Mouse (Mus musculus) limb, embryonic 11.5 days (tissue): ENCODE measurements at regions not wholly inside any gene's neighbourhood (a gene's known extent, or its start where the extent isn't known, plus 50 kb on each side); places are given as distances from the start of the nearest gene placed in this dataset.

Source experiments
- ATAC-seq: fragments of 200-750 bp; cut with Nextera tagmentation; 2 replicates; pipeline ENCODE4 v1.8.0; 2017; ENCODE audit warnings: low read depth; ENCODE audit not compliant: insufficient number of reproducible peaks, low FRiP score, low TSS enrichment
- DNase-seq: peaks from one replicate; pipeline ENCODE4 v3.0.0-alpha.2; 2015; ENCODE audit warnings: low spot score
- H3K27ac ChIP-seq: fragments of 300-500 bp; sonication (generic); replicated peaks from 2 replicates; pipeline ENCODE4 v1.5.1; 2014; ENCODE audit warnings: low read depth, mild to moderate bottlenecking, low read length
- H3K27me3 ChIP-seq: fragments of 300-500 bp; sonication (generic); 2 replicates; pipeline ENCODE4 v1.6.1; 2014; ENCODE audit warnings: mild to moderate bottlenecking, low read length, mixed read lengths; ENCODE audit not compliant: control insufficient read depth, insufficient read depth
- H3K36me3 ChIP-seq: fragments of 300-500 bp; sonication (generic); 2 replicates; pipeline ENCODE4 v1.6.1; 2014; ENCODE audit warnings: mild to moderate bottlenecking, low read length, moderate library complexity, mixed read lengths; ENCODE audit not compliant: control insufficient read depth, insufficient read depth
- H3K4me1 ChIP-seq: fragments of 300-500 bp; sonication (generic); 2 replicates; pipeline ENCODE4 v1.6.1; 2014; ENCODE audit warnings: low read length, mixed read lengths; ENCODE audit not compliant: control insufficient read depth, insufficient read depth
- H3K4me2 ChIP-seq: fragments of 300-500 bp; sonication (generic); 2 replicates; pipeline ENCODE4 v1.6.1; 2014; ENCODE audit warnings: low read depth, mild to moderate bottlenecking, moderate library complexity; ENCODE audit not compliant: severe bottlenecking
- H3K4me3 ChIP-seq: fragments of 300-500 bp; sonication (generic); 2 replicates; pipeline ENCODE4 v1.5.1; 2014; ENCODE audit warnings: low read depth, low read length
- H3K9ac ChIP-seq: fragments of 300-500 bp; sonication (generic); 2 replicates; pipeline ENCODE4 v1.6.1; 2014; ENCODE audit warnings: mild to moderate bottlenecking, low read length
- H3K9me3 ChIP-seq: fragments of 300-500 bp; sonication (generic); 2 replicates; pipeline ENCODE4 v1.6.1; 2016; ENCODE audit warnings: low read length; ENCODE audit not compliant: control insufficient read depth
- WGBS: fragments of 180-500 bp; shearing (Covaris S2); extraction: QIAGEN DNeasy Blood & Tissue Kit; methylation state at CpG from one replicate; pipeline ENCODE4 v1.1.7; 2014; 5-methylcytosine and 5-hydroxymethylcytosine counted together

- no peak for DNase-seq
- no peak for ATAC-seq
- WGBS: 95% methylated on average over 1 of the region's 1 CpGs
Observed at GRCm38 (mm10) chr3:53792541-53792940, 52.3 kb upstream of the Gm10985 start.

GRCm38 (mm10) chr3:53789706-53790105, 55.2 kb upstream of the Gm10985 start:
- Histone ChIP-seq H3K9ac (no peak overlapping the region), H3K4me1 (no peaks in the 10 kb centered on the region), H3K27ac (no peak overlapping the region), H3K27me3 (no peaks in the 10 kb centered on the region), H3K4me3 (no peak overlapping the region), H3K9me3 (no peaks in the 10 kb centered on the region), H3K36me3 (no peaks in the 10 kb centered on the region), H3K4me2 (no peak overlapping the region)
- ATAC-seq (no peak), DNase-seq (no peak)

More at GRCm38 (mm10) chr3:53792541-53792940, 52.3 kb upstream of the Gm10985 start:
- no peaks in the 10 kb centered on the region for H3K27me3 ChIP-seq
- H3K9ac ChIP-seq: no peak overlapping the region
- no peaks in the 10 kb centered on the region for H3K36me3 ChIP-seq
- no peaks in the 10 kb centered on the region for H3K9me3 ChIP-seq
- H3K4me3 ChIP-seq: no peak overlapping the region
- H3K27ac ChIP-seq: no peak overlapping the region
- no peaks in the 10 kb centered on the region for H3K4me1 ChIP-seq
- no peak overlapping the region for H3K4me2 ChIP-seq

DNA sequence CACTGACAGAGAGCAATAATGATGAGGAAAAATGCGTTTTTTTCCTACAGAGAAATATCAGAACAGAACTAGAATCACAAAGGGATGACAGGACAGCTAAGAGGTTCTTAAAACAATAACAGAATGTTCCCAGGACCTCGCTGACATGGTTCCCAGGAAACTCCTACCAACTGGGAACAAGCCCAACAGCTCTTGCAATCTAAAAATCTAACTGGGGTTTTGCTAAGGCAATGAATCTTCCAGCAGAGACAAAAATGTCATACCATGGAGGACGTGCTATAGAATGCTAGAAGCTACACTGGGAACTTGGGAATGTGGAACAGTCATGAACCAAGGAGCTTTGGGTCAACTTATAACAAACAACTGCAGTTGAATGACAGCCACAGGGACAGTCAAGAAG, 59.7 kb upstream of the Gm10985 start:
- WGBS: 81% methylated on average over 3 of the region's 3 CpGs
- Histone ChIP-seq H3K27me3 (no peaks in the 10 kb centered on the region), H3K27ac (no peak overlapping the region), H3K4me1 (no peaks in the 10 kb centered on the region), H3K9ac (no peak overlapping the region), H3K36me3 (no peaks in the 10 kb centered on the region), H3K4me2 (no peak overlapping the region), H3K9me3 (no peaks in the 10 kb centered on the region), H3K4me3 (no peak overlapping the region)
- DNase-seq: peak; percentile 3
- no peak for ATAC-seq

- Histone ChIP-seq H3K4me2 (no peak overlapping the region), H3K36me3 (no peaks in the 10 kb centered on the region), H3K27me3 (no peaks in the 10 kb centered on the region), H3K4me1 (no peaks in the 10 kb centered on the region), H3K4me3 (no peak overlapping the region), H3K9ac (no peak overlapping the region), H3K27ac (no peak overlapping the region), H3K9me3 (no peaks in the 10 kb centered on the region)
- ATAC-seq (no peak), DNase-seq (no peak)
- 91% methylated on average over 5 of the region's 5 CpGs for WGBS
Observed at GRCm38 (mm10) chr3:53776668-53777067, 68.2 kb upstream of the Gm10985 start.

DNA sequence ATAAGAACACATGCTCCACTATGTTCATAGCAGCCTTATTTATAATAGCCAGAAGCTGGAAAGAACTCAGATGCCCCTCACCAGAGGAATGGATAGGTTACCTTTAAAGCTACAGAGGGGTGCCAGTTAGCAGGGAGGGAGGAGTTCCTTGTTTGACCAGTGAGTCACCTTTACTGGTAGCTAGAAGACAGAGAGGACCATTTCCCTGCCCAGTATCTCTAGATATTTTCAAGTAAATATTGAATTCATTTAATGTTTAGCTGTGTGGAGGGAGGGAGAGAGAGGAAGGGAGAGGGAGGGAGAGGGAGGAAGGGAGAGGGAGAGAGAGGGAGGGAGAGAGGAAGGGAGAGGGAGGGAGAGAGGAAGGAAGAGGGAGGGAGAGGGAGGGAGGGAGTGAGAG, 77.3 kb upstream of the Gm10985 start:
- Histone ChIP-seq H3K4me2 (no peak overlapping the region), H3K27ac (no peak overlapping the region), H3K36me3 (no peaks in the 10 kb centered on the region), H3K4me3 (no peak overlapping the region), H3K4me1 (no peaks in the 10 kb centered on the region), H3K27me3 (no peaks in the 10 kb centered on the region), H3K9ac (no peak overlapping the region), H3K9me3 (no peaks in the 10 kb centered on the region)
- DNase-seq (no peak), ATAC-seq (no peak)

DNA sequence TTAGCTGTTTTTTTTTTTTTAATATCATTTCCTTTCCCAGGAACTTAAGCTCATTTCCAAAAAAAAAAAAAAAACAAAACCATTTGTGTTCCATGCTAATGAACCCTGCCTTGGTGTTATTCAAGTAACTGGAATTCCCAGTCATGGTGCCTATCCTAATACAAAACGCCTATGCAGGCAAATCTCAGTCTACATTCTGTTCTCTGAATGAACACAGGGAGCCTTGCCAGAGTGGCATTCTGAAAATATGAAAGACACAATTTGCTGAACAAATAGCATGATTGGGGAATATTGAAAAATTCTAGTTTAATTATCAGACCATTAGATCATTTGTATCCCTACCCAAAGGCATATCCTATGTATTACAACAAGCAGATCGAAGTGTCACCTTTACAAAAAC, 80.9 kb upstream of the Gm10985 start:
- no peaks in the 10 kb centered on the region for H3K36me3 ChIP-seq
- no peaks in the 10 kb centered on the region for H3K27me3 ChIP-seq
- no peak overlapping the region for H3K27ac ChIP-seq
- no peak overlapping the region for H3K9ac ChIP-seq
- H3K4me3 ChIP-seq: no peak overlapping the region
- 84% methylated on average over 2 of the region's 2 CpGs for WGBS
- H3K4me2 ChIP-seq: no peak overlapping the region
- ATAC-seq: no peak
- no peak for DNase-seq
- no peaks in the 10 kb centered on the region for H3K4me1 ChIP-seq
- no peaks in the 10 kb centered on the region for H3K9me3 ChIP-seq

GRCm38 (mm10) chr3:53761514-53762075, 83.3 kb upstream of the Gm10985 start:
- WGBS: 79% methylated on average over 11 of the region's 11 CpGs
- Histone ChIP-seq H3K4me3 (no peak overlapping the region), H3K27ac (no peak overlapping the region), H3K9ac (no peak overlapping the region), H3K27me3 (no peaks in the 10 kb centered on the region), H3K4me2 (no peak overlapping the region), H3K4me1 (no peaks in the 10 kb centered on the region), H3K36me3 (no peaks in the 10 kb centered on the region), H3K9me3 (no peaks in the 10 kb centered on the region)
- ATAC-seq: no peak
- DNase-seq: no peak

GRCm38 (mm10) chr3:53756115-53756853, 88.6 kb upstream of the Gm10985 start:
- no peak overlapping the region for H3K4me2 ChIP-seq
- 34% methylated on average over 10 of the region's 10 CpGs for WGBS
- ATAC-seq (no peak), DNase-seq (no peak)
- H3K4me3 ChIP-seq: no peak overlapping the region
- no peak overlapping the region for H3K27ac ChIP-seq
- no peaks in the 10 kb centered on the region for H3K27me3 ChIP-seq
- H3K9me3 ChIP-seq: no peaks in the 10 kb centered on the region
- no peak overlapping the region for H3K9ac ChIP-seq
- H3K36me3 ChIP-seq: no peaks in the 10 kb centered on the region
- H3K4me1 ChIP-seq: no peaks in the 10 kb centered on the region

DNA sequence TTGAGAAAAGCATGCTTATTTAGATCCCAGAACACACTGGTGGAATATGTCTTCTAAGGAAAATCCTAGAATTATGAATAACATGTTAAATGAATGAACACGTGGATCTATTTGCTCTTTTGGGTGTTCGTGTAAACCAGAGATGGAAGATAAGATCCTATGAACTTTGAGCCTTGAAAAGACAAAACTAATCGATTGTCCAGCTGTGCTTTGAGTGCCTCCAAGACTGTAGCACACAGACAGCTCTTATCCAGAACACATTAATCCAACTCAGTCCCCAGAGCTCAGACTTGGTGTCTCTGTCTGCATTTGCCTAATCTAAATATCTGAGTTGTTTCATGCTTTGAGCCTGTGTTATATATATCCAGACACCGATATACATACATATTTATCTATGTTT, 80.0 kb upstream of the Frem2 start:
- Histone ChIP-seq H3K4me2 (no peak overlapping the region), H3K27ac (no peak overlapping the region)

More for the DNA sequence above, 80.0 kb upstream of the Frem2 start:
- 89% methylated on average over 4 of the region's 4 CpGs for WGBS
- no peaks in the 10 kb centered on the region for H3K9me3 ChIP-seq
- no peaks in the 10 kb centered on the region for H3K4me1 ChIP-seq
- no peaks in the 10 kb centered on the region for H3K27me3 ChIP-seq
- DNase-seq (no peak), ATAC-seq (no peak)
- no peak overlapping the region for H3K9ac ChIP-seq
- H3K4me3 ChIP-seq: no peak overlapping the region
- no peaks in the 10 kb centered on the region for H3K36me3 ChIP-seq
